Mouse (Mus musculus) liver, embryonic 14.5 days (tissue): ENCODE measurements at regions not wholly inside any gene's neighbourhood (a gene's known extent, or its start where the extent isn't known, plus 50 kb on each side); places are given as distances from the start of the nearest gene placed in this dataset.

Experiments
- CTCF ChIP-seq: IDR thresholded peaks from 2 replicates; pipeline ENCODE4 v1.5.1; 2016; ENCODE audit warnings: antibody characterized with exemption, low read depth, control low read depth
- EP300 ChIP-seq: IDR thresholded peaks from 2 replicates; pipeline ENCODE4 v1.6.1; 2016; ENCODE audit warnings: antibody characterized with exemption, low read depth

DNA sequence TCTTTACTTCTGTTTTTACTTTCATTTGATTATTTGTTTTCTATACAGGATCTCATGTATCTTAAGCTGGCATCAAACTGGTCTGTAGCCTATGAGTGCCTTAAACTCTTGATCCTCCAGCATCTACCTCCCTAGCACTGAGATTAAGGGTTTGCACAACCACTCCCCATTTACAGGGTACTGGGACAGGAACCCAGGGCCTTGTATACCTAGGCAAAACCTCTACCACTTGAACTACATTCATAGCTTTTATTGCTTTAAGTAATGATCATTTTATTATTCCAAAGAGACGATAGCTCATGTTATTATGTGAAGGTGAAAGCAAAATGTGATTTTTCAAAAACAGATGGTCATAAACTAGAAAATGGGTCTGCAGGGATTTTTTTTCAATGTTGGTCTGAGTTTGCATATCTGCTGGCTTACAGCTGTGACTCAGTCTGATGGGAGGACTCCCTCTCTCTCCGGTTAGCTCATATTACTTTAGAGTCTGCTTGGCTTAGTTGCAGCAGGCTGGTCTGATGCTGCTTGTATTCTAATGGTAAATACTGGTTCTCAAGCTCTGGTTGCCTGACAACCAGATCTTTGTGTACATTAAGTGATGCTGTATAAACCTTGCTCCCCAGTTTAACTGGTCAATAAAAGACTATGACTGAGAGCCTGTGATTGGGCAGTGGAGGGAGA, 735.5 kb downstream of the Tmem132b start:
- no peak for TF ChIP-seq CTCF
- no peak for TF ChIP-seq EP300
